26 mouse cellular contexts compared by ENCODE assay signal in the genomic region with DNA sequence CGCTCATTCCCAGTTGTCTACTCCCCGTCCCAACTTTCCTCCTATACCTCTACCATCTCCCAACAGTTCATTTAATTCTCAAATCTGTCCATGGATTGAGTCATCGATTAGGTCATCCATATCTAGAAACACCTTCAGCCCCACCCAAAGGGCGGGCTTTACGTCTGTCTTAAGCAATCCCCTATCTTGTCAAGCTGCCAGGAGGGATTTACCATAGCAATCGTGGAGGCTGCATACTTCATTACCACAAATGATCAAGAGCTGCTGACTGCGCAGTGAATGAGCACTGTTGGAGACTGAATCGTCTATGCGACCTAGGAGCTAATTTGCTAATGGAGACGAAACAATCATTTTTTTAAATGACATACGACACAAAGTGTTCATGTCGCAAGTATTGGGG. TPM values are rescaled to one million over a fixed set of nuclear protein-coding genes. Genes with fewer than 3 reads are reported as not detected.
DNase-seq lines count a peak whose midpoint lies in the region; ATAC-seq and TF ChIP-seq lines count a peak whose summit lies in the region.
"Had no signal": no experiment of that assay in that cellular context is flagged by ENCODE, and none has a peak within 500 bp of the region (broad histone marks: within the 10 kb centered on the region; RNA-seq: fewer than 3 reads in every experiment).

No protein-coding gene starts in this region.

- no peaks in the 10 kb centered on the region for H3K79me3 ChIP-seq in C2C12 (ENCODE audit: low read depth)

- no peaks in the 10 kb centered on the region for H3K4me1 ChIP-seq in heart, embryonic 11.5 days (ENCODE audit: control insufficient read depth, insufficient read depth, low read length)
- H3K4me1 ChIP-seq in intestine, embryonic 15.5 days (replicated peaks), result 0 out of 2 replicates have a peak, but pooled peaks cover 2% of the 10 kb centered on the region
- H3K4me1 ChIP-seq: embryonic facial prominence, embryonic 15.5 days; heart, embryonic 10.5 days; hindbrain, embryonic 12.5 days; hindbrain, embryonic 15.5 days had no signal

- H3ac ChIP-seq in C2C12 (ENCODE audit: control insufficient read depth, insufficient read length, low read depth), result no peak overlapping the region

- WGBS in heart, embryonic 11.5 days (ENCODE audit: insufficient replicate concordance), result 84% methylated on average over 12 of the region's 12 CpGs
- WGBS in intestine, embryonic 15.5 days, result 83% methylated on average over 12 of the region's 12 CpGs

- H3K36me3 ChIP-seq in heart, embryonic 11.5 days (ENCODE audit: control insufficient read depth, insufficient read depth, low read length), result no peaks in the 10 kb centered on the region
- H3K36me3 ChIP-seq in C2C12 (ENCODE audit: control insufficient read depth, insufficient read depth), result no peaks in the 10 kb centered on the region
- no peaks in the 10 kb centered on the region for H3K36me3 ChIP-seq in intestine, embryonic 15.5 days
- H3K36me3 ChIP-seq: embryonic facial prominence, embryonic 15.5 days; G1E; heart, embryonic 10.5 days; hindbrain, embryonic 12.5 days; hindbrain, embryonic 15.5 days had no signal

- H3K4me3 ChIP-seq in heart, embryonic 11.5 days (ENCODE audit: low read depth, low read length), result no peak overlapping the region
- H3K4me3 ChIP-seq in C2C12 (ENCODE audit: insufficient read depth, poor library complexity, severe bottlenecking), result no peak overlapping the region
- no peak overlapping the region for H3K4me3 ChIP-seq in intestine, embryonic 15.5 days (replicated peaks)
- H3K4me3 ChIP-seq: embryonic facial prominence, embryonic 15.5 days; gastrocnemius, adult 2 months; heart, adult 2 months; heart, embryonic 10.5 days; hindbrain, embryonic 12.5 days; hindbrain, embryonic 15.5 days had no signal

- H3K9ac ChIP-seq in heart, embryonic 11.5 days (ENCODE audit: low read depth, low read length), result no peak overlapping the region
- H3K9ac ChIP-seq in intestine, embryonic 15.5 days, result no peak overlapping the region
- H3K9ac ChIP-seq: embryonic facial prominence, embryonic 15.5 days; forebrain, postnatal 0 days; hindbrain, embryonic 12.5 days; hindbrain, embryonic 15.5 days had no signal

- no peak for TF ChIP-seq CTCF in C2C12 (IDR thresholded peaks at IDR 0.05; ENCODE audit: control insufficient read depth, insufficient read depth, insufficient read length)

- no peak overlapping the region for H3K4me2 ChIP-seq in heart, embryonic 11.5 days
- no peak overlapping the region for H3K4me2 ChIP-seq in intestine, embryonic 15.5 days (replicated peaks)
- H3K4me2 ChIP-seq: embryonic facial prominence, embryonic 15.5 days; hindbrain, embryonic 12.5 days; hindbrain, embryonic 15.5 days had no signal

- H3K27ac ChIP-seq in heart, embryonic 11.5 days (ENCODE audit: low read depth, low read length), result no peak overlapping the region
- no peak overlapping the region for H3K27ac ChIP-seq in intestine, embryonic 15.5 days
- H3K27ac ChIP-seq: embryonic facial prominence, embryonic 15.5 days; gastrocnemius, adult 2 months; heart, adult 2 months; heart, embryonic 10.5 days; hindbrain, embryonic 12.5 days; hindbrain, embryonic 15.5 days had no signal

- ATAC-seq in heart, embryonic 11.5 days (replicated peaks; ENCODE audit: insufficient number of reproducible peaks, low FRiP score, low TSS enrichment), result no peak
- no peak for ATAC-seq in intestine, embryonic 15.5 days
- ATAC-seq: forebrain, embryonic 14.5 days; forebrain, postnatal 0 days had no signal

- no peaks in the 10 kb centered on the region for H3K9me3 ChIP-seq in heart, embryonic 11.5 days (replicated peaks; ENCODE audit: control insufficient read depth, low read length)
- H3K9me3 ChIP-seq in intestine, embryonic 15.5 days, result no peaks in the 10 kb centered on the region
- H3K9me3 ChIP-seq: embryonic facial prominence, embryonic 15.5 days; G1E; hindbrain, embryonic 15.5 days had no signal

- H3K79me2 ChIP-seq in C2C12 (ENCODE audit: control insufficient read depth, insufficient read depth), result no peaks in the 10 kb centered on the region

- peak; percentile 73 for DNase-seq in heart, adult 11 months
- peak; percentile 49 for DNase-seq in 3T3-L1 (ENCODE audit: low read depth, low spot score)
- DNase-seq in gastrocnemius, postnatal 25 days, result no peak
- DNase-seq: adrenal gland, adult 2 months; adrenal gland, postnatal 14 days; cerebellum, adult 11 months; cerebellum, adult 2 months; cerebellum, postnatal 10 days; cerebellum, postnatal 36 days; embryo, embryonic 11 days; forebrain, postnatal 0 days; gastrocnemius, adult 2 months; gastrocnemius, postnatal 14 days; heart, adult 2 months; kidney, adult 11 months had no signal

- H3K27me3 ChIP-seq in heart, embryonic 11.5 days (ENCODE audit: control insufficient read depth, insufficient read depth, low read length), result no peaks in the 10 kb centered on the region
- H3K27me3 ChIP-seq in C2C12 (ENCODE audit: control insufficient read depth, insufficient read depth, insufficient read length), result no peaks in the 10 kb centered on the region
- no peaks in the 10 kb centered on the region for H3K27me3 ChIP-seq in intestine, embryonic 15.5 days (replicated peaks)
- H3K27me3 ChIP-seq: embryonic facial prominence, embryonic 15.5 days; hindbrain, embryonic 12.5 days; hindbrain, embryonic 15.5 days had no signal

TF ChIP-seq in C2C12, 6 proteins besides CTCF, POLR2A, EP300 and RAD21:
- TF ChIP-seq MYOD1 (IDR thresholded peaks at IDR 0.05; ENCODE audit: control insufficient read depth, insufficient read length, low read depth) (no peak), MYOG (IDR thresholded peaks at IDR 0.05; ENCODE audit: control insufficient read depth, extremely low read depth, insufficient read length) (no peak), FOSL1 (IDR thresholded peaks at IDR 0.05; ENCODE audit: insufficient read depth, low read length, poor library complexity, severe bottlenecking) (no peak), MAX (IDR thresholded peaks at IDR 0.05) (no peak), CEBPB (IDR thresholded peaks at IDR 0.05; ENCODE audit: low read depth) (peak; percentile 44), USF1 (IDR thresholded peaks at IDR 0.05; ENCODE audit: low read depth) (no peak)
TF ChIP-seq in C2C12: peak in this region for 1.

RNA-seq across cellular contexts. Expression of gene Ddo, which starts 19.0 kb away (rescaled TPM):
- 5.3 and 6.0 TPM in 2 replicates for polyA plus RNA-seq in heart, embryonic 11.5 days (2014; fragmentation: Nextera tagmentation; extraction: Ambion mirVana)
- polyA plus RNA-seq in C2C12 (2012; fragmentation: generic; extraction: Trizol), result not detected
- 10 to 100 TPM; 24.1 to 25.4 TPM for total RNA-seq in gastrocnemius, postnatal 25 days (2021)
- polyA plus RNA-seq in intestine, embryonic 15.5 days (2015; fragmentation: Nextera tagmentation; extraction: Ambion mirVana), result 0.45 and 0.56 TPM in 2 replicates
- total RNA-seq: CH12.LX; hematopoietic stem cell, adult 5-6 weeks had no signal
- polyA plus RNA-seq: G1E had no signal

RNA-seq across cellular contexts. Expression of gene Mettl24, which starts 34.3 kb away (rescaled TPM):
- polyA plus RNA-seq in heart, embryonic 11.5 days (2014; fragmentation: Nextera tagmentation; extraction: Ambion mirVana), result 2.0 and 2.5 TPM in 2 replicates
- 0.76 TPM for polyA plus RNA-seq in C2C12 (2012; fragmentation: generic; extraction: Trizol)
- under 1 TPM; 0.46 to 0.86 TPM for total RNA-seq in gastrocnemius, postnatal 25 days (2021)
- polyA plus RNA-seq in intestine, embryonic 15.5 days (2015; fragmentation: Nextera tagmentation; extraction: Ambion mirVana), result 4.2 and 4.3 TPM in 2 replicates
- total RNA-seq: CH12.LX; forebrain, postnatal 0 days; G1E; hematopoietic stem cell, adult 5-6 weeks had no signal
- polyA plus RNA-seq: G1E had no signal
